Mouse (Mus musculus) liver, postnatal 0 days (tissue): ENCODE data around the gene Ppm1b. TPM values are rescaled to one million over a fixed set of nuclear protein-coding genes. Genes with fewer than 3 reads are reported as not detected.

Source experiments
- ATAC-seq: fragments of 200-750 bp; cut with Nextera tagmentation; 2 replicates; pipeline ENCODE4 v1.8.0; 2017; ENCODE audit warnings: mild to moderate bottlenecking, moderate library complexity
- DNase-seq: peaks from one replicate; pipeline ENCODE4 v3.0.0-alpha.2; 2016
- H3K27ac ChIP-seq: fragments of 300-500 bp; sonication (generic); 2 replicates; pipeline ENCODE4 v1.5.1; 2014; ENCODE audit warnings: antibody characterized with exemption, moderate library complexity, mild to moderate bottlenecking, low read depth
- H3K27me3 ChIP-seq: fragments of 300-500 bp; sonication (generic); 2 replicates; pipeline ENCODE4 v1.6.1; 2014; ENCODE audit warnings: low read length, control low read depth, mixed read lengths; ENCODE audit not compliant: insufficient read depth
- H3K36me3 ChIP-seq: fragments of 300-500 bp; sonication (generic); replicated peaks from 2 replicates; pipeline ENCODE4 v1.6.1; 2014; ENCODE audit warnings: mild to moderate bottlenecking, control low read depth, low read length, moderate library complexity, mixed read lengths; ENCODE audit not compliant: insufficient read depth
- H3K4me1 ChIP-seq: fragments of 300-500 bp; sonication (generic); 2 replicates; pipeline ENCODE4 v1.6.1; 2014; ENCODE audit warnings: antibody characterized with exemption, mild to moderate bottlenecking, control low read depth; ENCODE audit not compliant: insufficient read depth
- H3K4me2 ChIP-seq: fragments of 300-500 bp; sonication (generic); 2 replicates; pipeline ENCODE4 v1.6.1; 2014; ENCODE audit warnings: low read depth, mild to moderate bottlenecking, low read length, moderate library complexity, mixed read lengths
- H3K4me3 ChIP-seq: fragments of 300-500 bp; sonication (generic); 2 replicates; pipeline ENCODE4 v1.5.1; 2014; ENCODE audit warnings: low read depth, low read length
- H3K9ac ChIP-seq: fragments of 300-500 bp; sonication (generic); replicated peaks from 2 replicates; pipeline ENCODE4 v1.6.1; 2014; ENCODE audit warnings: mild to moderate bottlenecking, moderate library complexity
- H3K9me3 ChIP-seq: fragments of 300-500 bp; sonication (generic); 2 replicates; pipeline ENCODE4 v1.6.1; 2016; ENCODE audit warnings: mild to moderate bottlenecking, control low read depth, low read length, mixed read lengths
- CTCF ChIP-seq: sonication (generic); IDR thresholded peaks from 2 replicates; pipeline ENCODE4 v1.5.1; 2016; ENCODE audit warnings: antibody characterized with exemption, low read depth
- EP300 ChIP-seq: IDR thresholded peaks from 2 replicates; pipeline ENCODE4 v1.6.1; 2016; ENCODE audit warnings: antibody characterized with exemption, low read depth, mild to moderate bottlenecking
- WGBS: fragments of 180-500 bp; shearing (Covaris S2); extraction: QIAGEN DNeasy Blood & Tissue Kit; methylation state at CpG from one replicate; pipeline ENCODE4 v1.1.7; 2014; ENCODE audit not compliant: insufficient replicate concordance; 5-methylcytosine and 5-hydroxymethylcytosine counted together
- polyA plus RNA-seq: library from polyadenylated mRNA; unstranded; fragments of >200 nt; fragmentation: Nextera tagmentation; extraction: Ambion mirVana; gene quantifications from 2 replicates; pipeline ENCODE4 v1.2.1, GENCODE M21; 2015

Ppm1b gene
- polyA plus RNA-seq, 1 experiment from 2014 or later = 41.6 TPM

DNA sequence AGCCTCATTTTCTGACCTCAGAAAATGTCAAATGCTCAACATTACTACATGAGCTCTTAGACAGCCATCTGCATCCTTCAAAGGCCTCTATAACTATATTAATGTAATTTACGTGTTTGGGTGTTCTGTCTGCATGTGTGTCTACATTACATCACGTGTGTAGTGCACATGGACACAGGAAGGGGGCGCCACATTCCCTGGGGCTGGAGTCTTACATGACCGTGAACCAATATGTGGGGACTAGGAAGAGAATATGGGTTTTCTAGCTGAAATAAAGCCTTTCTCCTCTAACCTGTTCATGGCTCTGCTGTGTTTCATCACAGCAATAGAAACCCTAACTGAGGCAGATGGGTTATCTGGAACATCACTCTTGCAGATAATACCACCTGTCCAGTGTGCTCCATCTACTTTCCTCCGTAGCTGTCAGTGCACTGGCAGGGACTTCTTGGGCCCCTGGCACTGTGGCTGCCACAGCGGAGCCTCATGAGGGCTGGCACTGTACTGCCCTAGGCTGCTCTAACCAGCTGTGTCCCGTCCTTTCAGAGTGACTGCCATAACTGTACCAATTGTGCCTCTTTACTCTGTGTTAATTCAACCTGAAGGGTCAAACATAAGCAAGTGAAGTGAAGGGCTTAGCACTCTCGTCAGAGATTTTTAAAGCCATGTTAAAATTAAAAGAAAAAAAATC lies 114.7 kb downstream of the Ppm1b start:
- 83% methylated on average over 8 of the region's 8 CpGs for WGBS
- H3K9ac ChIP-seq = no peak overlapping the region
- no peaks in the 10 kb centered on the region for H3K27me3 ChIP-seq
- ATAC-seq (no peak), DNase-seq (no peak)
- H3K4me2 ChIP-seq = no peak overlapping the region
- H3K4me1 ChIP-seq = no peaks in the 10 kb centered on the region
- TF ChIP-seq EP300 = no peak
- peak; percentile 33; the same call in 1 of the 2 replicates for TF ChIP-seq CTCF
- no peaks in the 10 kb centered on the region for H3K9me3 ChIP-seq
- no peak overlapping the region for H3K4me3 ChIP-seq
- peaks cover 14% of the 10 kb centered on the region for H3K36me3 ChIP-seq
- no peak overlapping the region for H3K27ac ChIP-seq

DNA sequence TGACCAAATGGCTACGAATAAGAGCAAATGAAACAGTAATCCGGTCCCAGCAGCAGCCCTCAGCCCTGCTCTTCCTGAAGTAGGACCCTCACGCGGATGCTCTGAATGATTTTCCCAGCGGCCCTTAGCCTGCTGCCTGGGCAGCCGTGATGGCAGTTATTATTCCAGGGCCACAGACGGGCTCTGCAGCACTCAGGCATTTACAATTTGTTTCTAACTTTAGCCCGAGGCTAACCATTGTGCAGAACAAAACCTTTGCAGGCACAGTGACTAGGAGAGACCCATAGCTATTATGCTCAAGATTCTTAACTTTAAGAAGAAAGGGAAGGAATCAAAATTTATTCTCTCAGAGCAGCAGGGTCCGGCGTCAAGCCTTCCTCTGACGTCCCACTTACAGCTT lies 115.8 kb downstream of the Ppm1b start:
- H3K4me2 ChIP-seq = no peak overlapping the region
- no peaks in the 10 kb centered on the region for H3K9me3 ChIP-seq
- H3K36me3 ChIP-seq = peaks cover 10% of the 10 kb centered on the region
- 83% methylated on average over 11 of the region's 11 CpGs for WGBS
- TF ChIP-seq EP300 (no peak), CTCF (no peak)
- no peak for ATAC-seq
- DNase-seq = no peak
- H3K4me3 ChIP-seq = no peak overlapping the region
- H3K4me1 ChIP-seq = no peaks in the 10 kb centered on the region
- no peak overlapping the region for H3K9ac ChIP-seq
- H3K27ac ChIP-seq = no peak overlapping the region
- H3K27me3 ChIP-seq = no peaks in the 10 kb centered on the region

GRCm38 (mm10) chr17:85073214-85073613 lies 116.7 kb downstream of the Ppm1b start:
- no peak for TF ChIP-seq CTCF
- TF ChIP-seq EP300 = no peak
- no peaks in the 10 kb centered on the region for H3K9me3 ChIP-seq
- no peak overlapping the region for H3K27ac ChIP-seq
- no peak overlapping the region for H3K4me3 ChIP-seq
- DNase-seq (no peak), ATAC-seq (no peak)
- no peak overlapping the region for H3K4me2 ChIP-seq
- H3K9ac ChIP-seq = no peak overlapping the region
- H3K27me3 ChIP-seq = no peaks in the 10 kb centered on the region
- H3K4me1 ChIP-seq = no peaks in the 10 kb centered on the region
- WGBS = 80% methylated on average over 7 of the region's 7 CpGs
- H3K36me3 ChIP-seq = peaks cover 10% of the 10 kb centered on the region

Other genes starting within 250 kb of the Ppm1b start
- gene Lrpprc, start 166.0 kb upstream of the Ppm1b start, polyA plus RNA-seq = 29.2 and 33.9 TPM in 2 replicates
- gene Slc3a1, start 71.6 kb downstream of the Ppm1b start, polyA plus RNA-seq = 7.8 and 8.9 TPM in 2 replicates
- gene Prepl, start 133.5 kb downstream of the Ppm1b start, polyA plus RNA-seq = 4.5 and 4.6 TPM in 2 replicates
- 1.4 and 2.1 TPM in 2 replicates for gene Camkmt, start 133.8 kb downstream of the Ppm1b start, polyA plus RNA-seq